Mouse (Mus musculus) kidney, postnatal 36 days (tissue): ENCODE data around the gene Gpam.

Source experiments
- DNase-seq, 2 experiments: peaks; one replicate each; pipeline ENCODE4 v3.0.0; 2021 to 2022; ENCODE audit warnings: mixed read lengths in 2 of 2

The Gpam gene

GRCm38 (mm10) chr19:55138506-55138905 lies 11.5 kb upstream of the Gpam start:
- peak; percentile 77 to 83 for DNase-seq

GRCm38 (mm10) chr19:55137884-55138283 lies 10.8 kb upstream of the Gpam start:
- peak in 1 of 2 experiments; percentile 24 for DNase-seq

GRCm38 (mm10) chr19:55136693-55137427 lies 9.8 kb upstream of the Gpam start:
- DNase-seq, result peak; percentile 70 to 71

- DNase-seq, result peak; percentile 59 to 69
Observed at GRCm38 (mm10) chr19:55135918-55136317, 8.9 kb upstream of the Gpam start.

GRCm38 (mm10) chr19:55134521-55134920 lies 7.5 kb upstream of the Gpam start:
- DNase-seq, result peak in 1 of 2 experiments; percentile 38

GRCm38 (mm10) chr19:55132476-55132875 lies 5.4 kb upstream of the Gpam start:
- no peak for DNase-seq

GRCm38 (mm10) chr19:55131747-55132146 lies 4.7 kb upstream of the Gpam start:
- no peak for DNase-seq

GRCm38 (mm10) chr19:55128469-55128868 lies 1.4 kb upstream of the Gpam start:
- DNase-seq, result no peak

- no peak for DNase-seq
Observed at GRCm38 (mm10) chr19:55125456-55125855, 1.6 kb downstream of the Gpam start.

GRCm38 (mm10) chr19:55123001-55123536 lies 4.0 kb downstream of the Gpam start:
- DNase-seq, result no peak

- peak in 1 of 2 experiments; percentile 67 for DNase-seq
Observed at GRCm38 (mm10) chr19:55122351-55122980, 4.6 kb downstream of the Gpam start.

GRCm38 (mm10) chr19:55121836-55122235 lies 5.2 kb downstream of the Gpam start:
- DNase-seq, result no peak

GRCm38 (mm10) chr19:55120518-55121244 lies 6.4 kb downstream of the Gpam start:
- no peak for DNase-seq

- peak; percentile 94 to 96 for DNase-seq
Observed at GRCm38 (mm10) chr19:55119541-55119940, 7.5 kb downstream of the Gpam start.

GRCm38 (mm10) chr19:55117991-55118390 lies 9.0 kb downstream of the Gpam start:
- no peak for DNase-seq

- no peak for DNase-seq
Observed at GRCm38 (mm10) chr19:55117059-55117815, 9.8 kb downstream of the Gpam start.

GRCm38 (mm10) chr19:55115532-55115931 lies 11.5 kb downstream of the Gpam start:
- DNase-seq, result no peak

GRCm38 (mm10) chr19:55114825-55115395 lies 12.1 kb downstream of the Gpam start:
- no peak for DNase-seq

- peak; percentile 61 to 72 for DNase-seq
Observed at GRCm38 (mm10) chr19:55107896-55108295, 19.1 kb downstream of the Gpam start.

GRCm38 (mm10) chr19:55105969-55106368 lies 21.1 kb downstream of the Gpam start:
- no peak for DNase-seq

GRCm38 (mm10) chr19:55103081-55103830 lies 23.8 kb downstream of the Gpam start:
- peak; percentile 77 to 89 for DNase-seq
